Mouse (Mus musculus) liver, embryonic 13.5 days (tissue): Measurements from ENCODE around the gene Slc38a6. TPM values are rescaled to one million over a fixed set of nuclear protein-coding genes. Genes with fewer than 3 reads are reported as not detected.
A peak's percentile ranks its signal among the peaks of the same experiment; 100 is the strongest.

Experiments
- ATAC-seq: fragments of 200-750 bp; cut with Nextera tagmentation; 2 replicates; pipeline ENCODE4 v1.8.0; 2017; ENCODE audit warnings: low read depth, mild to moderate bottlenecking, moderate number of reproducible peaks, moderate library complexity
- DNase-seq: peaks from one replicate; pipeline ENCODE4 v3.0.0; 2022
- H3K27ac ChIP-seq: fragments of 300-500 bp; sonication (generic); 2 replicates; pipeline ENCODE4 v1.5.1; 2015; ENCODE audit warnings: moderate library complexity, mild to moderate bottlenecking, inconsistent platforms
- H3K27me3 ChIP-seq: fragments of 300-500 bp; sonication (generic); 2 replicates; pipeline ENCODE4 v1.6.1; 2015; ENCODE audit warnings: mild to moderate bottlenecking, inconsistent platforms
- H3K36me3 ChIP-seq: fragments of 300-500 bp; sonication (generic); 2 replicates; pipeline ENCODE4 v1.6.1; 2015; ENCODE audit warnings: mild to moderate bottlenecking, inconsistent platforms
- H3K4me1 ChIP-seq: fragments of 300-500 bp; sonication (generic); replicated peaks from 2 replicates; pipeline ENCODE4 v1.6.1; 2015; ENCODE audit warnings: inconsistent platforms
- H3K4me2 ChIP-seq: fragments of 300-500 bp; sonication (generic); 2 replicates; pipeline ENCODE4 v1.6.1; 2015; ENCODE audit warnings: inconsistent platforms, mild to moderate bottlenecking, moderate library complexity
- H3K4me3 ChIP-seq: fragments of 300-500 bp; sonication (generic); replicated peaks from 2 replicates; pipeline ENCODE4 v1.5.1; 2015; ENCODE audit warnings: mild to moderate bottlenecking, inconsistent platforms
- H3K9ac ChIP-seq: fragments of 300-500 bp; sonication (generic); 2 replicates; pipeline ENCODE4 v1.6.1; 2015; ENCODE audit warnings: mild to moderate bottlenecking, inconsistent platforms
- H3K9me3 ChIP-seq: fragments of 300-500 bp; sonication (generic); replicated peaks from 2 replicates; pipeline ENCODE4 v1.6.1; 2016; ENCODE audit warnings: inconsistent platforms
- WGBS: fragments of 180-500 bp; shearing (Covaris S2); methylation state at CpG from one replicate; pipeline ENCODE4 v1.1.7; 2015; ENCODE audit not compliant: insufficient replicate concordance; 5-methylcytosine and 5-hydroxymethylcytosine counted together
- polyA plus RNA-seq: library from polyadenylated mRNA; unstranded; fragments of >200 nt; fragmentation: Nextera tagmentation; extraction: Ambion mirVana; gene quantifications from 2 replicates; pipeline ENCODE4 v1.2.1, GENCODE M21; 2015

The Slc38a6 gene
- polyA plus RNA-seq, 1 experiment from 2014 or later = 2.6 TPM

GRCm38 (mm10) chr12:73341703-73342663 is 55.4 kb downstream of the Slc38a6 start:
- DNase-seq (no peak), ATAC-seq (no peak)
- peaks cover 15% of the 10 kb centered on the region for H3K4me1 ChIP-seq
- no peak overlapping the region for H3K9ac ChIP-seq
- no peaks in the 10 kb centered on the region for H3K27me3 ChIP-seq
- H3K27ac ChIP-seq = peak overlapping the region; percentile 8; the same call in 1 of the 2 replicates
- H3K36me3 ChIP-seq = no peaks in the 10 kb centered on the region
- no peaks in the 10 kb centered on the region for H3K9me3 ChIP-seq
- no peak overlapping the region for H3K4me3 ChIP-seq
- peak overlapping the region; percentile 25; the same call in 1 of the 2 replicates for H3K4me2 ChIP-seq
- 25% methylated on average over 14 of the region's 14 CpGs for WGBS

GRCm38 (mm10) chr12:73344300-73344699 is 57.7 kb downstream of the Slc38a6 start:
- WGBS = 76% methylated on average over 4 of the region's 4 CpGs
- no peak for DNase-seq
- Histone ChIP-seq H3K9ac (no peak overlapping the region), H3K27ac (no peak overlapping the region), H3K27me3 (no peaks in the 10 kb centered on the region), H3K36me3 (no peaks in the 10 kb centered on the region), H3K4me3 (no peak overlapping the region), H3K4me2 (no peak overlapping the region), H3K4me1 (peaks cover 15% of the 10 kb centered on the region), H3K9me3 (no peaks in the 10 kb centered on the region)
- ATAC-seq = no peak

- no peak overlapping the region for H3K4me2 ChIP-seq
- H3K4me1 ChIP-seq = peaks cover 15% of the 10 kb centered on the region
- DNase-seq (no peak), ATAC-seq (no peak)
- 55% methylated on average over 12 of the region's 12 CpGs for WGBS
- H3K27me3 ChIP-seq = no peaks in the 10 kb centered on the region
- H3K9ac ChIP-seq = no peak overlapping the region
- no peak overlapping the region for H3K4me3 ChIP-seq
- H3K9me3 ChIP-seq = no peaks in the 10 kb centered on the region
- H3K27ac ChIP-seq = no peak overlapping the region
- no peaks in the 10 kb centered on the region for H3K36me3 ChIP-seq
These were observed 58.6 kb downstream of the Slc38a6 start for GRCm38 (mm10) chr12:73345157-73345556.

GRCm38 (mm10) chr12:73347202-73347601 is 60.6 kb downstream of the Slc38a6 start:
- no peaks in the 10 kb centered on the region for H3K27me3 ChIP-seq
- no peak overlapping the region for H3K9ac ChIP-seq
- 74% methylated on average over 7 of the region's 7 CpGs for WGBS
- no peak for DNase-seq
- peaks cover 4% of the 10 kb centered on the region for H3K4me1 ChIP-seq
- no peak for ATAC-seq
- no peaks in the 10 kb centered on the region for H3K36me3 ChIP-seq
- no peak overlapping the region for H3K27ac ChIP-seq
- no peak overlapping the region for H3K4me2 ChIP-seq
- no peak overlapping the region for H3K4me3 ChIP-seq
- no peaks in the 10 kb centered on the region for H3K9me3 ChIP-seq

GRCm38 (mm10) chr12:73350466-73350865 is 63.9 kb downstream of the Slc38a6 start:
- H3K4me2 ChIP-seq = no peak overlapping the region
- H3K27me3 ChIP-seq = no peaks in the 10 kb centered on the region
- ATAC-seq = no peak
- H3K9me3 ChIP-seq = no peaks in the 10 kb centered on the region
- H3K4me1 ChIP-seq = no peaks in the 10 kb centered on the region
- no peak overlapping the region for H3K4me3 ChIP-seq
- 73% methylated on average over 7 of the region's 7 CpGs for WGBS
- no peak for DNase-seq
- no peaks in the 10 kb centered on the region for H3K36me3 ChIP-seq
- no peak overlapping the region for H3K27ac ChIP-seq
- no peak overlapping the region for H3K9ac ChIP-seq

- Histone ChIP-seq H3K36me3 (no peaks in the 10 kb centered on the region), H3K4me2 (no peak overlapping the region), H3K27me3 (no peaks in the 10 kb centered on the region), H3K9me3 (no peaks in the 10 kb centered on the region), H3K27ac (no peak overlapping the region), H3K4me3 (no peak overlapping the region), H3K9ac (no peak overlapping the region), H3K4me1 (no peaks in the 10 kb centered on the region)
- ATAC-seq = no peak
- no peak for DNase-seq
- WGBS = 63% methylated on average over 9 of the region's 9 CpGs
These were observed 64.4 kb downstream of the Slc38a6 start for GRCm38 (mm10) chr12:73350982-73351381.

- H3K4me1 ChIP-seq = no peaks in the 10 kb centered on the region
- H3K4me3 ChIP-seq = no peak overlapping the region
- no peak for ATAC-seq
- H3K9ac ChIP-seq = no peak overlapping the region
- no peak for DNase-seq
- H3K9me3 ChIP-seq = no peaks in the 10 kb centered on the region
- no peak overlapping the region for H3K4me2 ChIP-seq
- no peaks in the 10 kb centered on the region for H3K36me3 ChIP-seq
- H3K27ac ChIP-seq = no peak overlapping the region
- 66% methylated on average over 14 of the region's 14 CpGs for WGBS
- no peaks in the 10 kb centered on the region for H3K27me3 ChIP-seq
These were observed 65.2 kb downstream of the Slc38a6 start for GRCm38 (mm10) chr12:73351746-73352145.

- WGBS = 79% methylated on average over 5 of the region's 5 CpGs
- no peaks in the 10 kb centered on the region for H3K27me3 ChIP-seq
- H3K9ac ChIP-seq = no peak overlapping the region
- no peak for ATAC-seq
- no peak overlapping the region for H3K4me3 ChIP-seq
- no peaks in the 10 kb centered on the region for H3K9me3 ChIP-seq
- H3K36me3 ChIP-seq = no peaks in the 10 kb centered on the region
- DNase-seq = no peak
- H3K27ac ChIP-seq = no peak overlapping the region
- no peak overlapping the region for H3K4me2 ChIP-seq
- H3K4me1 ChIP-seq = no peaks in the 10 kb centered on the region
These were observed 66.8 kb downstream of the Slc38a6 start for GRCm38 (mm10) chr12:73353362-73353761.

- Histone ChIP-seq H3K36me3 (no peaks in the 10 kb centered on the region), H3K4me2 (no peak overlapping the region), H3K27ac (no peak overlapping the region), H3K27me3 (no peaks in the 10 kb centered on the region), H3K9ac (no peak overlapping the region), H3K4me3 (no peak overlapping the region), H3K4me1 (no peaks in the 10 kb centered on the region), H3K9me3 (no peaks in the 10 kb centered on the region)
- DNase-seq = no peak
- WGBS = 68% methylated on average over 4 of the region's 4 CpGs
- no peak for ATAC-seq
These were observed 67.9 kb downstream of the Slc38a6 start for GRCm38 (mm10) chr12:73354521-73354920.

GRCm38 (mm10) chr12:73355084-73355775 is 68.7 kb downstream of the Slc38a6 start:
- no peak overlapping the region for H3K27ac ChIP-seq
- no peaks in the 10 kb centered on the region for H3K36me3 ChIP-seq
- H3K4me2 ChIP-seq = no peak overlapping the region
- no peak overlapping the region for H3K9ac ChIP-seq
- ATAC-seq (no peak), DNase-seq (no peak)
- H3K4me1 ChIP-seq = no peaks in the 10 kb centered on the region
- H3K4me3 ChIP-seq = no peak overlapping the region
- no peaks in the 10 kb centered on the region for H3K9me3 ChIP-seq
- WGBS = 78% methylated on average over 14 of the region's 14 CpGs
- H3K27me3 ChIP-seq = no peaks in the 10 kb centered on the region

- no peak overlapping the region for H3K4me3 ChIP-seq
- no peak overlapping the region for H3K9ac ChIP-seq
- no peaks in the 10 kb centered on the region for H3K4me1 ChIP-seq
- DNase-seq (no peak), ATAC-seq (no peak)
- H3K9me3 ChIP-seq = no peaks in the 10 kb centered on the region
- H3K36me3 ChIP-seq = no peaks in the 10 kb centered on the region
- no peak overlapping the region for H3K27ac ChIP-seq
- H3K4me2 ChIP-seq = no peak overlapping the region
- WGBS = 44% methylated on average over 1 of the region's 2 CpGs
- no peaks in the 10 kb centered on the region for H3K27me3 ChIP-seq
These were observed 70.1 kb downstream of the Slc38a6 start for GRCm38 (mm10) chr12:73356696-73357095.
